Mouse (Mus musculus) frontal cortex, adult (tissue): ENCODE data around the gene Six2.

Source experiments
- ATAC-seq: cut with Nextera tagmentation; 2 replicates; pipeline ENCODE4 v1.9.2; 2017; ENCODE audit warnings: mild to moderate bottlenecking, moderate library complexity, mixed read lengths; ENCODE audit not compliant: low TSS enrichment

Gene Six2

GRCm38 (mm10) chr17:85688236-85688910 is at the start of gene Six2:
Gene Six2 (minus strand): TSS chr17:85688274.
- ATAC-seq = no peak

DNA sequence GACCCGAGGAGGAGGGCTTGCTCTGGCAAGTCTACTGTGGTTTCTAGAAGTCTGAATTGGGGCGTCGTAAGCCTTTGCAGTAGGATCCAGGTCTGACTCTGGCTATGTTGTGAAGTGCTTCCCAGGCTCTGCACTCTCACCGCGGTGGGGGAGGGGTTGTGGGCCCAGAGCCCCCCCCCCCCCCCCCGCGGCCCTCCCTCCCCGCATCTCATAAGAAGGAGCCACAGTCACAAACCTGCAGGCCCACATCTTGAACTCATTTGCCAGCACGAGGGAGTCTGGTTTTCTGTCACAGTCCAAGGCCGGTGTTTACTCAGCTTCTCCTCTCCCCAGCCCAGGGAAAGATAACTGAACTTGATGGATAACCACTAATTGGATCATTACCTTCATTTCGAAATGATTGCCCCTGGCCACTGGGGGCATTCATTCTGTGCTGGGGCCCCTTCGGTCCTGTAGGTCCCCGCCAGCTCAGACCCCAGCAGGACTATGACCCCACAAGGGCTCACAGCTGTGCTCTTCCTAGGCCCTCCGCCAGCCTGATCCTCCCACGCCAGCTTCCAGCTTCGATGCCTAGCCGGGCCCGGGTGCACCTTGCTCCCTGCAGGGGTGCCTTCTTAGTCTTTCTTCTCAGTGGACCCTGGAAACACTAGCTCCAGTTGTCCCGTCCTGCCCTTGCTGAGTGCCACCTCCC is 49.2 kb upstream of the Six2 start:
- no peak for ATAC-seq

DNA sequence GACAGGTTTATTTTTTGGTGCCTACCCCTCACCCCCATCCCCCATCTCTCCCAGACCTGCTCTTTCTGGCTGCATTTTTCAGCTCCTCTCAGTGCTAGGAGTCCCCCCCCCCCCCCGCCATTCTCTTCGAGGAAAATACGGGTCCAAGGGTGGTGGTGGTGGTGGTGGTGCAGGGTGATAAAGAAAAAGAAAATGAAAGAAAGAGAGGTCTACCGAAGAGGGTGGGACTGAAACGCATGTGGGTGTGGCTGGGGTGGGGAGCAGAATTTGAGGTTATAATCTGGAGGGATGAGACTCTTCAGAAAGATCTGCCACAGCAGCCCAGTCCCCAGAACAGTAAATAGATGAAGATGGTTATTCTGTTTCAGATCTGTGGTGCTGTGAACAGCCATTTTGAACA is 43.3 kb upstream of the Six2 start:
- no peak for ATAC-seq

GRCm38 (mm10) chr17:85730231-85731015 is 42.3 kb upstream of the Six2 start:
- ATAC-seq = no peak

DNA sequence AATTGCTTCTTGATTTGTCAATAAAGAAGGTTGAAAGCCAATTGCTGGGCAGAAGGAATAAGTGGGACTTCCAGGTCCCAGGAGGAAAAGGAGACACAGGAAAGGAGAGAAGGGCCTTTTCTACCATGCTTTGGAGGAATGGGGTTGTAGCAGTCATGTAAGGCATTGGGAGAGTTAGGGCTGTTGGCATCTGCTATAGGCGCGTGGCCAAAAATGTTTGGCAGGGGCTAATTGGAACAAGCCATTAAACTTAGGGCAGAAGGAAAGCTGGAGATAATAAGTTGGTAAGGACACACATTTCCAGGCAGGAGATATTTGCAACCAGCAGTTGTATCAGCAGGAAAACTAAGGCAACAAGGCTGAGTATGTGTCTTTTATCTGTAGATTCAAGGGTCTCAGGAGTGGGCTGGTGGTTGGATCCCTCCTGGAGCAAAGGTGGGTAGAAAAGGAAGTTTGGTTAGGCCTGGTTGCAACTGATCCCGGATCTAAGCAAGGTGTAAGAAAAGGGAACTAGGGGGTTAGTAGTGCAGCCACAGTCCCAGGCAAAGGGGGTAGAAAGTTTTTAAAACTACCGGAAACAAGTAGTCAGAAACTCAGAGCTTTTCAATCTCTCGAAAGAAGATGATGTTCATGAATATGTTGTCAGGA is 40.1 kb upstream of the Six2 start:
- ATAC-seq = no peak

GRCm38 (mm10) chr17:85725988-85726387 is 37.9 kb upstream of the Six2 start:
- no peak for ATAC-seq

DNA sequence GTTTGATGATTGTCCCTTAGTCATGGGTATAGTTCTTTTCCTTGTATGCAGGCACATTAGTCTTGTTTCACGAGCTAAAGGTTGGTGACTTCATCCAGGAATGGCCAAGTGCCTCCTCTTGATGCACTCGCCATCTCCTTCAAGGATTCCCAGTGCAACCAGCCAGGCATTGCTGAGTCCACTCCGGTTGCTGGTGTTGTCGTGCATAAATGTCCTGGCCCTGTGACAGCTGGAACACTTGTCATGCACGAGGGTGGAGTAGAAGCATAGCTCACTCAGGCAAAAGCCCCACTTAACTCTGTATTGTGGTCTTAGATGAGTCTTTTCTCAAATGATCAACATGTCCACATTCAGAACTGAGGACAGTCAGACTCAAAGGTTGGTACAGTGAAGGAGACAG is 35.1 kb upstream of the Six2 start:
- no peak for ATAC-seq

- ATAC-seq = no peak
Observed at GRCm38 (mm10) chr17:85717266-85717665, 29.2 kb upstream of the Six2 start.

GRCm38 (mm10) chr17:85715784-85716183 is 27.7 kb upstream of the Six2 start:
- no peak for ATAC-seq

GRCm38 (mm10) chr17:85714370-85714769 is 26.3 kb upstream of the Six2 start:
- no peak for ATAC-seq

DNA sequence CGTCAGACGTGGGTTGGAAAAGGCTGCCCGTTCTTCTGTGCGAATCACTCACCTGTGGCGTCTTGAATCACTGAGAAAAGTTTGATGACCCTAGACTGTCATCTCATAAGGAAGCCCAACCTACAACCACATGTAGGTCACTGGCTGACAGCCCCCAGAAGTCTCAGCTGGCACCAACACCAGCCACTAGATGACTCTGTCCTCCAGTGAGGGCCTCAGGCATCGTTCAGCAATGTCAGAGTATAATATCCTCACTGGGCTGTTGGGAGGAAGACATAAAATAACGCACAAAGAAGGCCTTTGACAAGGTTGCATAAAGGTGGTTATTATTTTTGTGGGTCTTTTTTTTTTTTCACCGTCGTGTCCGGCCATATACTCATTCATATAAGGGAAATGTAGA is 24.8 kb upstream of the Six2 start:
- ATAC-seq = no peak

DNA sequence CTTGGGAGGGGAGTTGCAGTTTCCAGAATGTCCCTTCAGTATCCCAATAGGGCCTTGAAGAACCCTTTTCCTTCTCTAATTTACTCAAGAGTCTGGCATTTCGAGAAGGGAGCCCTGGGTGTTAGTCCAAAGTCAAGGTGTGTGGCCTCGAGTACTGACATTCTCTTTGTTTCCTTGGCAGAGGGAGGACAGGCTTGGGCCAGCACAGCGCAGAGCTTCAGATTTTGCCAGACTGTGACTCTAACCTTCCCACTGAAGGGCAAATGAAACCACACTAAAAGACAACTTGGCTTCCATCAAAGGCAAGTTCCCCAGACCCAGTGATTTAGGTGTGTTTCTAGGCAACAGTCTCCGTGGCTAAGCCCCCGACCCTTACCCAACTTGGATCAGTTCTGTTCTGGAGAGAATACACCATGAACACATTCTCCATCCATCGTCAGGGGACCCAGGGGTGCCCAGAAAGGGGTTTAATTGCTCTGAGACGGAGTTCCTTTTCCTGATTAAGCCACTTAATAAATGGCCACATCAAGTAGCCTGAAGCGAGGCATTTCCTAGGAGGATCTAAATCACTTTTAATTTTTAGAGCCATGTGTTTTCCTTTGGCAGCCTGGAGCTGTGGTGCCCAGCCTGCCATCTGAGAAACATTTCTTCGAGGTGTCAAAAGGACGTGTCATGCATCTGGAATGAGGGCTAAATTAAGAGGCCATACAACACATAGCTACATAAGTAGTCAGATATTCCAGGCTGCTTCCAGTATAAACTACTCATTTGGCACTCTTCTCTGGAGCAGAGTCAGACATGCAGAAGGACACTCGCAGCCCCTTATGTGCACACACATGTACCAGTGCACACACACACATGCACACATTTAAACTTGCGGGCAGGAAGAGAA is 16.5 kb upstream of the Six2 start:
- no peak for ATAC-seq

- ATAC-seq = no peak
Observed at GRCm38 (mm10) chr17:85700028-85700427, 12.0 kb upstream of the Six2 start.

DNA sequence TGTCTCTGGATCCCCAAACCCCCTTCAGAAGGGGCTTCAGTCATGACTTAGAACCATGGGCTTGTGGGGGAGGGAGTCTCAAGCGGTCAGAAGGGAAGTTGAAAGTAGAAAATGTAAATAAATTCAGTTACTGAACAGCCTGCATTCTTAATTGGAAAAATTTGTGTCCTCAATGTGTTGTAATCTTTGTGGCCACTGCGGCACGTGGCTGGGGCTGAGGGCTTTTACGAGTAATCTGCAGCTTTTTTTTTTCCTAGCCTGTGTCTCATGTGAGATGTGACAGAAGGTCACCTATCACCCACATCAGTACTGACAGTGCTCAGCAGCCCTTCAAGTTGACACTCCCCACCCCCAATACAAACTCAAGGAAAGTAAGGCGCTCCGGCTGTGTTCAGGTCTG is 10.6 kb upstream of the Six2 start:
- ATAC-seq = no peak

DNA sequence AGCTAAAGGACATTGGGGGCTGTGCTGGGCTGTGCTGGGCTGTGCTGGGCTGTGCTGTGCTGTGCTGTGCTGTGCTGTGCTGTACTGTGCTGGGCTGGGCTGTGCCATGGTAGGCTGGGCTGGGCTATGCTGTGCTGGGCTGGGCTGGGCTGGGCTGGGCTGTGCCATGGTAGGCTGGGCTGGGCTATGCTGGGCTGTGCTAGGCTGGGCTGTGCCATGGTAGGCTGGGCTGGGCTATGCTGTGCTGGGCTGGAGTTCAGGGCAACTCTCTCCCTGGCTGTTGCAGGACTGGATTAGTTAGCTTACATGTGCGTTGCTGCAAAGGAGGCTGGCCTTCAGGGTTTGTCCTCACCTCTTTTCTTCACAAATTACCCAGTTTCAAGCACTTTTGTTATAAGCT is 9.9 kb upstream of the Six2 start:
- ATAC-seq = no peak

DNA sequence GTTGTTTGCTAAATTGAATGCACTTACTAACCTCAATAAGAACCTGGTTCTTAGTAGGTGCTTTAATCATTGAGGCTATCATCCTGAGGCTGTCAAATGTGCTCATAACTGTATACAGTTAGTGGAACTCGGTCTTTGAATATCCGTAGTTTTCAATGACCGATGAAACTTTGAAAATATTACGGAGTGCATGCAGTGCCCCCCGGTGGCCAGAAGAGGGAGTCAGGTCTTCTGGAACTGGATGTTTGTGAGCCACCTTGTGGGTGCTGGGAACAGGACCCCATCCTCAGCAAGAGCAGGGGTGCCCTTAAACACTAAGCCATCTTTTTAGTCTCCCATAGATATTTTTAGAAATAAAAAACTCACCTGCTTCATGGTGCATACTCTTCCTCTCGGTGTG is 6.4 kb upstream of the Six2 start:
- ATAC-seq = no peak

GRCm38 (mm10) chr17:85693101-85693500 is 5.0 kb upstream of the Six2 start:
- ATAC-seq = no peak

- no peak for ATAC-seq
Observed at GRCm38 (mm10) chr17:85692594-85692993, 4.5 kb upstream of the Six2 start.

GRCm38 (mm10) chr17:85691701-85692536 is 3.8 kb upstream of the Six2 start:
- ATAC-seq = no peak

GRCm38 (mm10) chr17:85690969-85691335 is 2.9 kb upstream of the Six2 start:
- no peak for ATAC-seq
